Mouse (Mus musculus): ENCODE measurements around the gene Trim65. TPM values are rescaled to one million over a fixed set of nuclear protein-coding genes. Genes with fewer than 3 reads are reported as not detected.

Trim65 gene
- total RNA-seq, 2 experiments from 2014 or later = 7.0 to 7.1 TPM

- intact Hi-C loops (cut with DNase I) = loop anchor here (2.0 kb wide), 1 partner anchor 16 kb away; the partner anchor contains the start of gene Trim47
- no peak for DNase-seq (ENCODE audit: low spot score in 2 of 2)
Observed at GRCm38 (mm10) chr11:116111067-116111466, 19.9 kb downstream of the Trim65 start.

- no peak for DNase-seq (ENCODE audit: low spot score in 2 of 2)
- intact Hi-C loops (cut with DNase I) = loop anchor here (2.0 kb wide), 1 partner anchor 16 kb away; the partner anchor contains the start of gene Trim47
Observed at GRCm38 (mm10) chr11:116110540-116110939, 20.4 kb downstream of the Trim65 start.

GRCm38 (mm10) chr11:116110131-116110530, 20.8 kb downstream of the Trim65 start:
- DNase-seq (ENCODE audit: low spot score in 2 of 2) = no peak

GRCm38 (mm10) chr11:116109441-116110081, 21.4 kb downstream of the Trim65 start:
- DNase-seq (ENCODE audit: low spot score in 2 of 2) = no peak
- intact Hi-C loops (cut with DNase I) = loop anchor here (2.0 to 10.0 kb wide), 3 partner anchors 17 to 345 kb away; partner anchors contain the start of genes Recql5, Sap30bp and Trim47

More at GRCm38 (mm10) chr11:116110131-116110530, 20.8 kb downstream of the Trim65 start:
- intact Hi-C loops (cut with DNase I) = loop anchor here (2.0 kb wide), 1 partner anchor 17 kb away; the partner anchor contains the start of gene Trim47

GRCm38 (mm10) chr11:116108464-116109137, 22.3 kb downstream of the Trim65 start:
- peak in 1 of 2 experiments; percentile 48 for DNase-seq (ENCODE audit: low spot score in 2 of 2)
- intact Hi-C loops (cut with DNase I) = loop anchor here (10.0 kb wide), 2 partner anchors 174 to 346 kb away; partner anchors contain the start of genes Recql5 and Sap30bp

GRCm38 (mm10) chr11:116107777-116108285, 23.1 kb downstream of the Trim65 start:
- intact Hi-C loops (cut with DNase I) = loop anchor here (10.0 kb wide), 2 partner anchors 173 to 347 kb away; partner anchors contain the start of genes Recql5 and Sap30bp

GRCm38 (mm10) chr11:116106963-116107776, 23.8 kb downstream of the Trim65 start:
- intact Hi-C loops (cut with DNase I) = loop anchor here (10.0 kb wide), 2 partner anchors 172 to 348 kb away; partner anchors contain the start of genes Recql5 and Sap30bp

More at GRCm38 (mm10) chr11:116107777-116108285, 23.1 kb downstream of the Trim65 start:
- no peak for DNase-seq (ENCODE audit: low spot score in 2 of 2)

GRCm38 (mm10) chr11:116106154-116106962, 24.6 kb downstream of the Trim65 start:
- DNase-seq (ENCODE audit: low spot score in 2 of 2) = no peak
- intact Hi-C loops (cut with DNase I) = loop anchor here (10.0 kb wide), 2 partner anchors 172 to 348 kb away; partner anchors contain the start of genes Recql5 and Sap30bp

More at GRCm38 (mm10) chr11:116106963-116107776, 23.8 kb downstream of the Trim65 start:
- DNase-seq (ENCODE audit: low spot score in 2 of 2) = no peak

GRCm38 (mm10) chr11:116105065-116105464, 25.9 kb downstream of the Trim65 start:
- intact Hi-C loops (cut with DNase I) = loop anchor here (10.0 kb wide), 2 partner anchors 170 to 350 kb away; partner anchors contain the start of genes Recql5 and Sap30bp
- no peak for DNase-seq (ENCODE audit: low spot score in 2 of 2)

- intact Hi-C loops (cut with DNase I) = loop anchor here (10.0 kb wide), 2 partner anchors 169 to 351 kb away; partner anchors contain the start of genes Recql5 and Sap30bp
- no peak for DNase-seq (ENCODE audit: low spot score in 2 of 2)
Observed at GRCm38 (mm10) chr11:116104006-116104646, 26.8 kb downstream of the Trim65 start.

- intact Hi-C loops (cut with DNase I) = loop anchor here (10.0 kb wide), 2 partner anchors 169 to 351 kb away; partner anchors contain the start of genes Recql5 and Sap30bp
- DNase-seq (ENCODE audit: low spot score in 2 of 2) = no peak
Observed at GRCm38 (mm10) chr11:116103572-116103971, 27.4 kb downstream of the Trim65 start.

- intact Hi-C loops (cut with DNase I) = loop anchor here (10.0 kb wide), 2 partner anchors 168 to 352 kb away; partner anchors contain the start of genes Recql5 and Sap30bp
- no peak for DNase-seq (ENCODE audit: low spot score in 2 of 2)
Observed at GRCm38 (mm10) chr11:116102472-116102871, 28.5 kb downstream of the Trim65 start.

- DNase-seq (ENCODE audit: low spot score in 2 of 2) = no peak
- intact Hi-C loops (cut with DNase I) = loop anchor here (10.0 kb wide), 2 partner anchors 167 to 353 kb away; partner anchors contain the start of genes Recql5 and Sap30bp
Observed at GRCm38 (mm10) chr11:116101931-116102381, 29.0 kb downstream of the Trim65 start.

- DNase-seq (ENCODE audit: low spot score in 2 of 2) = no peak
- intact Hi-C loops (cut with DNase I) = loop anchor here (10.0 kb wide), 2 partner anchors 166 to 354 kb away; partner anchors contain the start of genes Recql5 and Sap30bp
Observed at GRCm38 (mm10) chr11:116100839-116101238, 30.1 kb downstream of the Trim65 start.

- DNase-seq (ENCODE audit: low spot score in 2 of 2) = no peak
Observed at GRCm38 (mm10) chr11:116100385-116100784, 30.5 kb downstream of the Trim65 start.

GRCm38 (mm10) chr11:116099462-116099861, 31.5 kb downstream of the Trim65 start:
- DNase-seq (ENCODE audit: low spot score in 2 of 2) = no peak
- intact Hi-C loops (cut with DNase I) = no loop called here

More at GRCm38 (mm10) chr11:116100385-116100784, 30.5 kb downstream of the Trim65 start:
- intact Hi-C loops (cut with DNase I) = loop anchor here (10.0 kb wide), 2 partner anchors 166 to 354 kb away; partner anchors contain the start of genes Recql5 and Sap30bp
